Mouse (Mus musculus) MEL (cell line): ENCODE data around the gene Polr3h. TPM values are rescaled to one million over a fixed set of nuclear protein-coding genes. Genes with fewer than 3 reads are reported as not detected.

Experiments
- DNase-seq: peaks from one replicate; pipeline ENCODE4 v3.0.0; 2011; ENCODE audit warnings: low read depth, low spot score
- H3K27ac ChIP-seq: 2 replicates; pipeline ENCODE4 v1.5.1; 2012; ENCODE audit warnings: low read depth, mild to moderate bottlenecking, control low read depth, low read length, moderate library complexity; ENCODE audit not compliant: control insufficient read depth
- H3K27me3 ChIP-seq, 2 experiments: fragments of 150-350 bp in 1 of 2; sonication (generic) in 1 of 2; 2 replicates each; pipeline ENCODE4 v1.6.1; 2012; ENCODE audit warnings: low read length in 2 of 2, mild to moderate bottlenecking in 2 of 2, improper control_type of control experiment in 1 of 2, moderate library complexity in 1 of 2; ENCODE audit not compliant: insufficient read depth in 2 of 2, control insufficient read depth in 1 of 2
- H3K36me3 ChIP-seq, 2 experiments: 2 replicates each; pipeline ENCODE4 v1.6.1; 2012 to 2014; ENCODE audit warnings: low read length in 2 of 2, improper control_type of control experiment in 1 of 2, inconsistent platforms in 1 of 2, mild to moderate bottlenecking in 1 of 2; ENCODE audit not compliant: insufficient read depth in 2 of 2, control insufficient read depth in 1 of 2
- H3K4me1 ChIP-seq, 2 experiments: fragments of 150-350 bp in 1 of 2; sonication (generic) in 1 of 2; 2 replicates each; pipeline ENCODE4 v1.6.1; 2012; ENCODE audit warnings: low read length in 2 of 2, improper control_type of control experiment in 1 of 2, mild to moderate bottlenecking in 1 of 2; ENCODE audit not compliant: insufficient read depth in 2 of 2, control insufficient read depth in 1 of 2
- H3K4me3 ChIP-seq, 2 experiments: fragments of 150-350 bp in 1 of 2; sonication (generic) in 1 of 2; 2 replicates each; pipeline ENCODE4 v1.5.1; 2012; ENCODE audit warnings: low read depth in 2 of 2, low read length in 2 of 2, mild to moderate bottlenecking in 2 of 2, moderate library complexity in 2 of 2, control low read depth in 1 of 2, improper control_type of control experiment in 1 of 2; ENCODE audit not compliant: control insufficient read depth in 1 of 2, insufficient read depth in 1 of 2
- H3K79me2 ChIP-seq: 2 replicates; pipeline ENCODE4 v1.6.1; 2012; ENCODE audit warnings: mild to moderate bottlenecking, low read length, moderate library complexity; ENCODE audit not compliant: control insufficient read depth, poor library complexity, insufficient read depth
- H3K9ac ChIP-seq: 2 replicates; pipeline ENCODE4 v1.6.1; 2012; ENCODE audit warnings: low read depth, mild to moderate bottlenecking, control low read depth, low read length, moderate library complexity; ENCODE audit not compliant: control insufficient read depth, poor library complexity, severe bottlenecking
- H3K9me3 ChIP-seq: fragments of 150-350 bp; sonication (generic); replicated peaks from 2 replicates; pipeline ENCODE4 v1.6.1; 2012; ENCODE audit warnings: mild to moderate bottlenecking, low read length, improper control_type of control experiment, moderate library complexity; ENCODE audit not compliant: insufficient read depth
- BHLHE40 ChIP-seq: IDR thresholded peaks from 2 replicates; pipeline ENCODE4 v1.6.1; 2012; ENCODE audit warnings: low read depth, mild to moderate bottlenecking, inconsistent platforms, low read length, improper control_type of control experiment, borderline replicate concordance
- CHD1 ChIP-seq: IDR thresholded peaks from 2 replicates; pipeline ENCODE4 v1.6.1; 2012; ENCODE audit warnings: low read depth, mild to moderate bottlenecking, inconsistent platforms, low read length, improper control_type of control experiment
- E2F4 ChIP-seq: IDR thresholded peaks from 2 replicates; pipeline ENCODE4 v1.6.1; 2011; ENCODE audit warnings: low read depth, low read length, improper control_type of control experiment, borderline replicate concordance
- EP300 ChIP-seq, 2 experiments: IDR thresholded peaks; 2 replicates each; pipeline ENCODE4 v1.6.1; 2011; ENCODE audit warnings: improper control_type of control experiment in 2 of 2, low read length in 2 of 2, low read depth in 1 of 2, mild to moderate bottlenecking in 1 of 2
- ETS1 ChIP-seq: IDR thresholded peaks from 2 replicates; pipeline ENCODE4 v1.6.1; 2012; ENCODE audit warnings: low read depth, mild to moderate bottlenecking, inconsistent platforms, low read length, improper control_type of control experiment, moderate library complexity
- HCFC1 ChIP-seq: IDR thresholded peaks from 2 replicates; pipeline ENCODE4 v1.6.1; 2012; ENCODE audit warnings: low read depth, mild to moderate bottlenecking, inconsistent platforms, low read length, improper control_type of control experiment, moderate library complexity
- KAT2A ChIP-seq: conservative IDR thresholded peaks from 2 replicates; pipeline ENCODE4 v1.6.1; 2012; ENCODE audit warnings: low read depth, low read length, improper control_type of control experiment, inconsistent platforms
- MAFK ChIP-seq: IDR thresholded peaks from 2 replicates; pipeline ENCODE4 v1.6.1; 2011; ENCODE audit warnings: low read depth, mild to moderate bottlenecking, low read length, improper control_type of control experiment, borderline replicate concordance
- MAX ChIP-seq: IDR thresholded peaks from 2 replicates; pipeline ENCODE4 v1.6.1; 2011; ENCODE audit warnings: low read length, improper control_type of control experiment
- MXI1 ChIP-seq: IDR thresholded peaks from 2 replicates; pipeline ENCODE4 v1.6.1; 2011; ENCODE audit warnings: mild to moderate bottlenecking, low read depth, low read length, improper control_type of control experiment
- MYB ChIP-seq: IDR thresholded peaks from 2 replicates; pipeline ENCODE4 v1.6.1; 2011; ENCODE audit warnings: mild to moderate bottlenecking, low read depth, low read length, improper control_type of control experiment
- NELFE ChIP-seq: IDR thresholded peaks from 2 replicates; pipeline ENCODE4 v1.6.1; 2011; ENCODE audit warnings: low read depth, low read length, improper control_type of control experiment
- POLR2AphosphoS5 ChIP-seq: IDR thresholded peaks from 2 replicates; pipeline ENCODE4 v1.6.1; 2012; ENCODE audit warnings: low read depth, borderline replicate concordance, mild to moderate bottlenecking, inconsistent platforms, low read length, moderate library complexity, mixed read lengths
- RCOR1 ChIP-seq: IDR thresholded peaks from 2 replicates; pipeline ENCODE4 v1.6.1; 2012; ENCODE audit warnings: low read depth, mild to moderate bottlenecking, inconsistent platforms, low read length, improper control_type of control experiment
- SIN3A ChIP-seq: IDR thresholded peaks from 2 replicates; pipeline ENCODE4 v1.6.1; 2012; ENCODE audit warnings: low read length, improper control_type of control experiment, inconsistent platforms
- SMC3 ChIP-seq: IDR thresholded peaks from 2 replicates; pipeline ENCODE4 v1.6.1; 2011; ENCODE audit warnings: low read depth, low read length, improper control_type of control experiment
- TAL1 ChIP-seq: IDR thresholded peaks from 2 replicates; pipeline ENCODE4 v1.6.1; 2012; ENCODE audit warnings: mild to moderate bottlenecking, inconsistent platforms, low read length, moderate library complexity, mixed read lengths
- TBP ChIP-seq: IDR thresholded peaks from 2 replicates; pipeline ENCODE4 v1.8.0; 2011; ENCODE audit warnings: low read depth, low read length, improper control_type of control experiment
- TCF12 ChIP-seq: IDR thresholded peaks from 2 replicates; pipeline ENCODE4 v1.6.1; 2014; ENCODE audit warnings: low read depth, mild to moderate bottlenecking, inconsistent platforms, low read length, improper control_type of control experiment, moderate library complexity
- USF2 ChIP-seq, 2 experiments: IDR thresholded peaks; 2 replicates each; pipeline ENCODE4 v1.6.1; 2011 to 2012; ENCODE audit warnings: improper control_type of control experiment in 2 of 2, low read length in 2 of 2, borderline replicate concordance in 1 of 2, inconsistent platforms in 1 of 2, low read depth in 1 of 2, mild to moderate bottlenecking in 1 of 2; ENCODE audit not compliant: insufficient read depth in 1 of 2
- ZC3H11A ChIP-seq: IDR thresholded peaks from 2 replicates; pipeline ENCODE4 v1.6.1; 2012; ENCODE audit warnings: low read depth, mild to moderate bottlenecking, inconsistent platforms, low read length, improper control_type of control experiment
- ZKSCAN1 ChIP-seq: IDR thresholded peaks from 2 replicates; pipeline ENCODE4 v1.6.1; 2012; ENCODE audit warnings: low read depth, mild to moderate bottlenecking, inconsistent platforms, low read length, improper control_type of control experiment, moderate library complexity
- polyA plus RNA-seq, 2 experiments: library from polyadenylated mRNA; stranded (reverse) in 1 of 2; unstranded in 1 of 2; fragments of >175 nt in 1 of 2; fragments of >200 nt in 1 of 2; gene quantifications; 2 replicates each; pipeline versions ENCODE4 v1.2.1 to v1.2.4; 2012; ENCODE audit warnings: low replicate concordance in 2 of 2, low read depth in 1 of 2; ENCODE audit not compliant: insufficient read length in 2 of 2, insufficient read depth in 1 of 2, missing spikeins in 1 of 2
- total RNA-seq: library from RNA; depleted of rRNA; stranded (reverse); fragments of 300-350 nt; gene quantifications from 2 replicates; pipeline ENCODE4 v1.2.3, GENCODE M21; 2012

The Polr3h gene
- total and polyA plus RNA-seq, 3 experiments: 109 to 304 TPM; not detected in 1

GRCm38 (mm10) chr15:81848301-81848700 is 77.7 kb downstream of the Polr3h start (continued):
- TF ChIP-seq POLR2AphosphoS5: no peak
- TF ChIP-seq, all 39 proteins: peak for 7

DNA sequence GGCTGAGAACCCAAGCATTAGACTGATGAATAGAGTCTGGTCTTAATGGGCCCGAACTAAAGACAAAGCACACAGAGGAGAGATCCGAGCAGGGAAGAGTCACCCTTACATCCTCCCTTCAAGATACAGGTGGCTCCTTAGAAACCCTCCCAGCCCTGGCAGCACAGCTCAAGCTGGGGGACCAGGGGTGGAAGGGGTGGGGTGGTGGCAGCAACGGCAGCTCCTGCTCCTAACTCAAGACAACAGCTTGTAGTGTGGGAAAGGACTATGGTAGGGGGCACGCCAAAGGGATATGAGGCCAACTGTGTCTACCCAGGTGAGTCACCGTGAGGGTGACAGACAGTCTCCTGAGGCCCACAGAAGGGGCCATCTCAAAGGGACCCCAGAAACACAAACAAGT is 78.2 kb downstream of the Polr3h start:
- Histone ChIP-seq H3K9ac (no peak overlapping the region), H3K4me1 (no peaks in the 10 kb centered on the region), H3K79me2 (peaks cover 15% of the 10 kb centered on the region), H3K36me3 (peaks cover 0 to 6% of the 10 kb centered on the region in 2 experiments; a peak in 2 of 4 replicates), H3K27ac (no peak overlapping the region)
- DNase-seq: no peak
- TF ChIP-seq NELFE: no peak
- no peak for TF ChIP-seq ZC3H11A
- no peak for TF ChIP-seq MXI1
- TF ChIP-seq MYB: no peak
- no peak for TF ChIP-seq RCOR1
- TF ChIP-seq, all 39 proteins: peak for 0
- no peaks in the 10 kb centered on the region for H3K9me3 ChIP-seq
- no peaks in the 10 kb centered on the region for H3K27me3 ChIP-seq
- H3K4me3 ChIP-seq: no peak overlapping the region

DNA sequence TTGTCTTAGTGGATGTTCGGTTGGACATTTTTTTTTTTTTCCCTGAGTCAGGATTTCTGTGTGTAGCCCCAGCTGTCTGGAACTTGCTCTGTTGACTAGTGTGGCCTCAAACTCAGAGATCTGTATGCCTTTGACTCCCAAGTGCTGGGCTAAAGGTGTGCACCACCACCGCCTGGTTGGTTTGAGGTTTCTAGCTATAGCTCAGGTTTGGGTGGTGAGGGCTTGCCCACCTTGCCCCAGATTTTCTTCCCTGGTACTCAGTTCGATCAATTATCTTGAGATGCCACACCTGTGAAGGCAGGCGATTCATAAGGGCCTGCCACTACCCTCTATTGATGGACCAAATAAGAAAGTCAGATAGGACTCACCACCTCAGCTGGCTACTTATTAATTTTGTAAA is 78.9 kb downstream of the Polr3h start:
- Histone ChIP-seq H3K36me3 (peaks cover 0 to 6% of the 10 kb centered on the region in 2 experiments; a peak in 2 of 4 replicates), H3K9ac (no peak overlapping the region), H3K9me3 (no peaks in the 10 kb centered on the region), H3K4me3 (no peak overlapping the region), H3K4me1 (no peaks in the 10 kb centered on the region), H3K79me2 (peaks cover 12% of the 10 kb centered on the region), H3K27me3 (no peaks in the 10 kb centered on the region), H3K27ac (no peak overlapping the region)
- TF ChIP-seq SMC3: no peak
- no peak for TF ChIP-seq TBP
- TF ChIP-seq KAT2A: no peak
- no peak for TF ChIP-seq MYB
- no peak for TF ChIP-seq EP300 (IDR thresholded peaks at IDR 0.05; ENCODE audit: low read depth in 1 of 2, low read length in 2 of 2)
- TF ChIP-seq USF2 (IDR thresholded peaks at IDR 0.05; ENCODE audit: borderline replicate concordance in 1 of 2, insufficient read depth in 1 of 2, low read depth in 1 of 2, low read length in 2 of 2): no peak
- no peak for TF ChIP-seq POLR2AphosphoS5
- TF ChIP-seq HCFC1: no peak
- TF ChIP-seq MXI1: no peak
- no peak for TF ChIP-seq ETS1
- no peak for TF ChIP-seq NELFE
- no peak for TF ChIP-seq E2F4
- no peak for TF ChIP-seq ZKSCAN1
- no peak for TF ChIP-seq BHLHE40
- TF ChIP-seq TCF12: no peak
- TF ChIP-seq MAFK: no peak
- no peak for TF ChIP-seq MAX
- TF ChIP-seq TAL1: no peak
- no peak for TF ChIP-seq SIN3A
- no peak for TF ChIP-seq CHD1
- no peak for DNase-seq
